Mouse (Mus musculus) right cerebral cortex, postnatal 25 days (tissue): ENCODE results near the gene Asxl2.
"Not testable (repeated sequence)": the region's sequence is repeated elsewhere in the genome, so short reads cannot be mapped to it uniquely, and the experiment has no call there.

Experiments
- DNase-seq: peaks from one replicate; pipeline ENCODE4 v3.0.0; 2022

Asxl2 gene

GRCm38 (mm10) chr12:3426530-3427034 is at the start of gene Asxl2:
Gene Asxl2 (plus strand): TSS chr12:3426857.
- DNase-seq, result peak; percentile 98

GRCm38 (mm10) chr12:3377190-3377589 is 49.5 kb upstream of the Asxl2 start:
- DNase-seq, result no peak

GRCm38 (mm10) chr12:3377755-3378154 is 48.9 kb upstream of the Asxl2 start:
- no peak for DNase-seq

GRCm38 (mm10) chr12:3384860-3385259 is 41.8 kb upstream of the Asxl2 start:
- no peak for DNase-seq

- no peak for DNase-seq
Measured at GRCm38 (mm10) chr12:3385271-3385670, 41.4 kb upstream of the Asxl2 start.

- peak; percentile 40 for DNase-seq
Measured at GRCm38 (mm10) chr12:3385940-3386339, 40.7 kb upstream of the Asxl2 start.

GRCm38 (mm10) chr12:3387891-3388290 is 38.8 kb upstream of the Asxl2 start:
- no peak for DNase-seq

GRCm38 (mm10) chr12:3389394-3389793 is 37.3 kb upstream of the Asxl2 start:
- DNase-seq, result peak; percentile 27

GRCm38 (mm10) chr12:3390071-3390470 is 36.6 kb upstream of the Asxl2 start:
- DNase-seq, result no peak

- DNase-seq, result peak; percentile 79
Measured at GRCm38 (mm10) chr12:3390577-3391262, 35.9 kb upstream of the Asxl2 start.

- no peak for DNase-seq
Measured at GRCm38 (mm10) chr12:3391276-3391675, 35.4 kb upstream of the Asxl2 start.

GRCm38 (mm10) chr12:3393140-3393539 is 33.5 kb upstream of the Asxl2 start:
- DNase-seq, result no peak

- DNase-seq, result no peak
Measured at GRCm38 (mm10) chr12:3396931-3397330, 29.7 kb upstream of the Asxl2 start.

GRCm38 (mm10) chr12:3405662-3406061 is 21.0 kb upstream of the Asxl2 start:
- DNase-seq, result not testable (repeated sequence)

GRCm38 (mm10) chr12:3406585-3406984 is 20.1 kb upstream of the Asxl2 start:
- DNase-seq, result no peak

- no peak for DNase-seq
Measured at GRCm38 (mm10) chr12:3414956-3415355, 11.7 kb upstream of the Asxl2 start.

GRCm38 (mm10) chr12:3418761-3419160 is 7.9 kb upstream of the Asxl2 start:
- DNase-seq, result no peak

- no peak for DNase-seq
Measured at GRCm38 (mm10) chr12:3420519-3420918, 6.1 kb upstream of the Asxl2 start.

GRCm38 (mm10) chr12:3422786-3423185 is 3.9 kb upstream of the Asxl2 start:
- DNase-seq, result no peak

GRCm38 (mm10) chr12:3424179-3424578 is 2.5 kb upstream of the Asxl2 start:
- no peak for DNase-seq

- no peak for DNase-seq
Measured at GRCm38 (mm10) chr12:3425375-3426341, 999 bp upstream of the Asxl2 start.

- peak; percentile 79 for DNase-seq
Measured at GRCm38 (mm10) chr12:3427067-3427889, 621 bp downstream of the Asxl2 start.
